Mouse (Mus musculus): ENCODE data around the gene Sh3bp5.

Sh3bp5 gene

DNA sequence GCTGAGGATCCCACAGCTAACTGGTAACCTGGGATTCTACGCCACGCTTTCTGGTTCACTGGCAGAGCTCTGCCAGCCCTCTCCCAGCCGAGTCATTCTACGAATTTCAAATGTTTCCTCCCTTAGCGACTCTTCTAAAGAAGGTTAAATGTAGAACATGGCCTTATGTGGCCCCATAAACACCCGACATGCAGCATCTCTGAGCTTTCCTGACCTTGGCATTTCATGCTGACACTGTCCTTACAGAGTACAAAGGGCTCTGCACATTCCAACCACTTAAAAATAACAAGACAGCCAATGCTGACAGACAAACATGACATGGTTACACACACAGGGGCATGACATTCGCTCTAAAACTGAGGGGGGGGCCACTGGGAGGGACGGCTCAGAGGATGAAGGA is 27.2 kb downstream of the Sh3bp5 start:
- no peak for DNase-seq (ENCODE audit: low spot score)

GRCm38 (mm10) chr14:31407911-31408604 is 27.8 kb downstream of the Sh3bp5 start:
- DNase-seq (ENCODE audit: low spot score) = no peak

DNA sequence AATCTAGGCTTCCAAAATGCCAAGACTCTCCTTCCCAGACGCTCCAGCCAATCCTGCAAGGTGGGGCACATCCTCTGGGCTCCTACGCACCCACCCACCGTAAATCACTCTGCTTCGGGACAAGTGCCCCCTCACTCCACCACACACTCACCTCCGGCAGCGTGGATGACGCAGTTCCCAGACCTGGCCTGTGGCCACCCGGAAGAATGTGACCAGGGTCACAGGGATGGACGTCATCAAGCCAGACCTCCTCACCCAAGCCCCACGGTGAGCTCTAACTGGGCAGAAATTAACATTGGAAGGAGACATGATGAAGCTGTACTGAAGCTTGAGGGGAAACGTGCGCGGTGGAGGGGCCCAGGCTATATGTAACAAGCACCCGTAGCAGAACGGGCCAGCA is 28.7 kb downstream of the Sh3bp5 start:
- DNase-seq (ENCODE audit: low spot score) = no peak

DNA sequence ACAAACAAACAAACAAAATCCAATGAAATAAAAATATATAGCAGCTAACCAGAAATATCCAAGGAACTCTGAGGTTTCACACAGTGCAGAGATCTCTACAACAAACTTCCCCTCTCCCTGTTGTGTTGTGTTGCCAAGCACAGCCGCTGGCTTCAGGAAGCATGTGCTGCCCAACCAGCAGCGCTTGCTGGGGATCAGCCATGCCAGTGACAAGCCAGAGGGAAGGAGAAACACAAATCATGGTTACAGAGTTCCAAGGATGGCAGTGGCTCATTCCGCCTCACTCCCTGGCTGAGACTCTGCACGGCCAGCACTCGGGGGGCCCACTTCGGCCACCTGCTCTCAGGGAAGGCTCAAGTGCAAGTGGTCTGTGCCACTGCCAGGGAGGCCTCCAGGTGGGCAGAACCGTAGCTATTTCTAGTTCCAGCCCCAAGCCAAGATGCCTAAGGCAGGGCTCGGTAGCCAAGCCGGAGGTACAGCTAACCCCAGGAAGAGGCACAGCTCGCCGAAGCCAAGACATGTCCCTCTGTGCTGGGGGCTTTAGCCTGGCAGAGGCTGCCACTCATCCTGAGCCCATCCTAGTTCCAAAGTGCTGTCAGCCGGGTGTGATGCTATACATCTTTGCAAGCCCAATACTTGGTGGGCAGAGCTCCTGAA is 29.6 kb downstream of the Sh3bp5 start:
- no peak for DNase-seq (ENCODE audit: low spot score)

- no peak for DNase-seq (ENCODE audit: low spot score)
These were observed 30.2 kb downstream of the Sh3bp5 start for GRCm38 (mm10) chr14:31405652-31406051.

DNA sequence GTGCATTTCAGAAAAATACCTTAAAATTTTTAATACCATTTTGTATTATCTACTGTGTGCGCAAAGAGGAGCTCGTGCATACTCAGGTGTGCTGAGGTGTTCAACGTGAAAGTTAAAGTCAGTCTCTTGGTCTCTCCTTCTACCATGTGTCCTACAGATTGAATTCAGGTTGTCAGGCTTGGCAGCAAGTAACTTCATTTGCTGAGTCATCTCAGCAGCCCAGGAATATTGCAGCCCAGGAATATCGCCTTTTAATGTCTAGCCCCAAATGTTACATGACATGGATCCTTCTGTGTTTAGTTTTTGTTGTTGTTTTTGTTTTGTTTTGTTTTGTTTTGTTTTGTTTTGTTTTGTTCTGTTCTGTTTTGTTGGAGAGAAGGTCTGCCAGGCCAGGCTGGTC is 31.2 kb downstream of the Sh3bp5 start:
- no peak for DNase-seq (ENCODE audit: low spot score)

GRCm38 (mm10) chr14:31403995-31404394 is 31.9 kb downstream of the Sh3bp5 start:
- no peak for DNase-seq (ENCODE audit: low spot score)

DNA sequence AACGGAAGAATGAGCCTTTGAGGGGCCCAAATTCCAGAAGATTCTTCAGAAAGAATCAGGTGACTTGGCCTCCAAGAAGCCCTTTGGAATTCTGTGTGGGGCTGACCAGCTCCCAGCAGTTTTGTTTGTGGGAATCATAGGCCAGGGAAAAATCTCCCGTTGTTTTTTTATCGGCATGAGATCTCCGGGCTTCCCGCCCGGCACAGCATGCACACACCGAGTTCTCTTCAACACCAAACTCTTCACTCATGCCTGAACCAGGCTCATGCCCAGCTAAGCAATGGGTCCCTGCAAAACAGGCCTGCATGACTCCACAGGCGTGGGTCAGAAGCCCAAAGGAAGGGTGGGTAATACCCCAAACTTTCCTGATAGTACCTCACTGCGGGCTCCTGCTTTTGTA is 32.3 kb downstream of the Sh3bp5 start:
- no peak for DNase-seq (ENCODE audit: low spot score)

DNA sequence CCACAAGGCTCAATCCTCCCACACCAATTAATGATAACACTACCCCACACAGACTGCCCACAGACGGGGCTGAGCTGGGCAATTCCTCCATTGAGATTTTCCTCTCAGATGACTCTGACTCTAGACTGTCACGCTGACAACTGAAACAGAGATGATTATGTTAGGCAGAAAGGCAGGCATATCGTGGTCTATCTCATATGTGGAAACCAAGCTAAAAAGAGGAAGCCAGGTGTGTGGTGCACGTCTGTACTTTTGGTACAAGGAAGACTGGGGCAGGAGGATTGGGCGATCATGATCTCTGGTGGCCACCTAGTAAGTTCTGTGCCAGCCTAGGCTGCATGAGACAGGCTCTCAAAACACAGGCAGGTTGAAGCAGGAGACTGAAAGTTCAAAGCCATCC is 33.2 kb downstream of the Sh3bp5 start:
- no peak for DNase-seq (ENCODE audit: low spot score)

DNA sequence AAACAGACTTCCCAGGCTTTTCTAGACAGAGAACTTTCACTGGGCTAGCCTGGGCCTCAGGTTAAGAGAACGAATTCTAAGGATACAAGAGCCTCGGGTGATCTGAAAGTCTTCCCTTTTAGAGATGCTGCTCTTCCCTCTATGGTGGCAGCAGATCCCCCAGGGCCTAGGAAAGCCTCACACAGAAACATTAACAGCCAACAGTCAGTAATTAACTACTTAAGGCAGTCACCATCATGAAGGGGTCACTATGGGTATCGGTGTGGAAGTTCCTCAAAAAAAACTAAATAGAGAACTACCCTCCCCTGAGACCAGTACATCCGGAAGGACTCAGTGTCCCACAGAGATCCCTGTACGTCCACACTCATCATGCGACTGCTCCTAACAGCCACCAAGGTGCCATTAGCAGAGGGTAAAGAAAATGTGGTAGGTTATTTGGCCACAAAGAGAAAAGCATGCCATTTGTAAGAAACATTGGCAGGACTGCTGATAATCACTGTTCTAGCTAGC is 33.9 kb downstream of the Sh3bp5 start:
- no peak for DNase-seq (ENCODE audit: low spot score)

DNA sequence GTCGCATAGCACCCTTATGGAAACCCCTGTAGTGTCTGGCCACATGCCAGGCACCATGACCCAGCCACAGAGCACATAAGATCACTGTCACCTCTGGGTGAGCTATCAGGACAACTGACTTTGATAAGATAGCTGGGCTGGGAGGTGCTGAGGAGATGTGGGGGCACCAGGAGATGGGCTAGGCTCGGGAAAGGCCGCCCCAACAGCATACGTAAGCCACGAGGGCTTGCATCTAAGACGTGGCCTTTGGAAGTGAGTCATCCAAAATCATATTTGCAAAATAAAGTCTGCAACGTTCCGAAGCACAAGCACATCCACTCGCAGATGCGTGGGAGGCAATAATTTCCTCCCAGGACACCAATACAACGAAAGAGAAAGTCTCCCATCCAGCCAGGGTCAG is 35.0 kb downstream of the Sh3bp5 start:
- no peak for DNase-seq (ENCODE audit: low spot score)

DNA sequence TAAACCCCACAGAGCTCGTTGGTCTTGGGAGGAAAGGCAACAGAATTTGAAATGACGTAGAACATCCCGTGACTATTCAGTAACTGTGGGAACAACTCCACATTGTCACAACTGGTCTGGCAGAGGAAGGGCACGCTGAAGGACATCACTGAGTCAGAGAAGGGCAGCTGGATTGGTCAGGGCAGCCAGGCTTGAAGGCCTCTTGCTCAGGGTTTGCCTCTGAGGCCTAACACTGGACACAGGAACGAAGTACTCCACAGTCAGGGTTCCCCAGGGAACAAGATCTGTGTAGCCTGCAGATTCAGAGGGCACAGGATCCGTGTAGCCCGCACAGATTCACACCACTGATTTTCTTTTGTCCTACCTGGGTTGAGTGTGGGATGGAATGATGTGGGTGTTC is 35.6 kb downstream of the Sh3bp5 start:
- no peak for DNase-seq (ENCODE audit: low spot score)

DNA sequence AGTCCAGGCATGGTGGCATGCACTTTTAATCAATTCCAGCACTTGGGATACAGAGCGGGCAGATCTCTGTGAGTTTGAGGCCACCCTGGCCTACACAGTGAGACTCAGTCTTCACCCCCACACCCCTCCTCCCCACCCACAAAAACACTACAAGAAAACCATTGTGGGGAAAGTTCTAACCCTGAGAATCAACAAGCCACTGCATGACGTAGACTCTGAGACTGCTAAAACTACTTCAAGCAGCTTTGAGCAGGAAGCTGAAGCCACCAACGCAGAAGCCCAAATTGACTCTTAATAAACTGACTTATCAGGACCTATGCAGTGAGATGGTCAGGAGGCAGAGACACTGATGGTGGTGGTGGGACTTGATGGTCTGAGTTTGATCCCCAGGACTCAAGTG is 36.6 kb downstream of the Sh3bp5 start:
- DNase-seq (ENCODE audit: low spot score) = no peak

GRCm38 (mm10) chr14:31398819-31399218 is 37.1 kb downstream of the Sh3bp5 start:
- no peak for DNase-seq (ENCODE audit: low spot score)

- DNase-seq (ENCODE audit: low spot score) = no peak
These were observed 37.9 kb downstream of the Sh3bp5 start for GRCm38 (mm10) chr14:31397791-31398595.

- no peak for DNase-seq (ENCODE audit: low spot score)
These were observed 38.5 kb downstream of the Sh3bp5 start for GRCm38 (mm10) chr14:31397353-31397752.

- no peak for DNase-seq (ENCODE audit: low spot score)
These were observed 39.5 kb downstream of the Sh3bp5 start for GRCm38 (mm10) chr14:31396428-31396827.

GRCm38 (mm10) chr14:31395629-31396199 is 40.2 kb downstream of the Sh3bp5 start:
- no peak for DNase-seq (ENCODE audit: low spot score)

DNA sequence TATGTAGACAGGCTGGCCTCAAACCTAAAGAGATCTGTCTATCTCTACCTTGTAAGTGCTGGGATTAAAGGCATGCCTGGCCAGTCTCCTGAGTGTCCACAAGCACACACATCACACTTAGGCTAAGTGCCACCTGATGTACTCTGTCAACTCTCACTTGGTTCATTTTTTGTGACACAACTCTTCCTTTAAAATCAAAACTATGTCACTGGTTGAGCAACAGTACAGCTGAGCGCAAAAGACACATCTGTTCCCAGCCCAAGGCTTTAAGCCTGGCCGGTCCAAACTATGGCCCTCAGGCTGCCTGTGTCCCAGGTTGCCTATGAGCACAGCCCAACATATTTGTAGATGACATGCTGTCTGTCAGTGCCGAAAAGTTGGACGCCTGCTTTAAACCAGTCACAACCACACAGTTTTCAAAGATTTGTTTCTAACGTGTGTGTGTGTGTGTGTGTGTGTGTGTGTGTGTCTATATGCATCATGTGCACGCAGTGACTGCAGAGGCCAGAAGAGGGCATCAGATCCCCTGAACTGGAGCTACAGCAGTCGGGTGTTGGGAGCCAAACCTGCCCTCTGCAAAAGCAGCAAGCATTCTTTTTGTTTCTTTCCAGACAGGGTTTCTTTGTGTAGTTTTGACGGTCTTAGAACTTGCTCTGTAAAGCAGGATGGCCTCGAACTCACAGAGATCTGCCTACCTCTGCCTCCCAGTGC is 40.9 kb downstream of the Sh3bp5 start:
- no peak for DNase-seq (ENCODE audit: low spot score)

DNA sequence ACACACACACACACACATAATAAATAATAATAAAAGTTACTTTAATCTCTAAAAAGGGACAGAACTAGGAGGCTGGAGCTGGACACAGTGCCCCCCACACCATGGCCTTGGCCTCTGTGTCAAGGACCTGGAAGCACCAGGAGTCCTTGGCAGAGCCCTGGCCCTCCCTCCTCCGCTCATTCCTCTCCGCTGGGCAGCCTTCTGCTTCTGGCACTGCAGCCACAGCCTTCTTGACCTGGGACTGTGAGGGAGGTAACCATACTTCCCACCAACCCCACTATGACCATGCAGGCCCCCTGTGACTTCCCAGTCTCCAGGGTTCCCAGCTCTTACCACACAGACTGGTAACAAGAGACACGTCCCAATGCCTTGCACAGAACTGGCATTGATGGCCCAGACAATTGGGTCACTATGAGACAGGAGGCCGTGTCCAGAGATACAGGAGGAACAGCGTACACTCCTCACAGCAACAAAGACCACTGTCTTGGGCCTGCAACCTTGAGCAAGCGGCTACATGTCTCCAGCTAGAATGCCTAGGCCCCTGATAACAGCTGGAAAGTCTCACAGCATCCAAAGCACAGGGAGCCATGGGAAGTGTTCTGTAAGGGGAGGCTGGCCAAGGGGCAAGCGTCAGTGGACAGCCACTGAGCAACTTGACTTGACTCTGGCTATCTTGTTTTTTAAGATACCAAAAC is 41.8 kb downstream of the Sh3bp5 start:
- no peak for DNase-seq (ENCODE audit: low spot score)

GRCm38 (mm10) chr14:31393546-31393890 is 42.4 kb downstream of the Sh3bp5 start:
- DNase-seq (ENCODE audit: low spot score) = no peak
